Mouse (Mus musculus): ENCODE data around the gene Cwf19l2. TPM values are rescaled to one million over a fixed set of nuclear protein-coding genes. Genes with fewer than 3 reads are reported as not detected.

The Cwf19l2 gene
- polyA plus RNA-seq (2021; fragmentation: Nextera tagmentation): 5.5 and 6.6 TPM in 2 replicates
- long read RNA-seq, experiment 1, full-length matches to known transcripts: 10 of 15 reads
- long read RNA-seq, experiment 1, partial matches to known transcripts: 4 of 15 reads
- long read RNA-seq, experiment 1, other reads (novel, unspliced or antisense): 1 of 15 reads
- long read RNA-seq, experiment 2, full-length matches to known transcripts: 1 of 2 reads
- long read RNA-seq, experiment 2, partial matches to known transcripts: 0 of 2 reads
- long read RNA-seq, experiment 2, other reads (novel, unspliced or antisense): 1 of 2 reads

GRCm38 (mm10) chr9:3403251-3404208 is at the start of gene Cwf19l2:
TSS of gene Cwf19l2 (plus strand) at chr9:3403592.

Other genes starting within 250 kb of the Cwf19l2 start
- gene Alkbh8, start 68.5 kb upstream of the Cwf19l2 start, polyA plus RNA-seq (2021; fragmentation: Nextera tagmentation): 11.3 and 14.2 TPM in 2 replicates
- gene Gucy1a2, start 129.2 kb downstream of the Cwf19l2 start, polyA plus RNA-seq (2021; fragmentation: Nextera tagmentation): 3.9 and 7.0 TPM in 2 replicates

Data from left cerebral cortex, adult 6 months (tissue).